Mouse (Mus musculus) effector memory CD4-positive, alpha-beta T cell, adult 5 months (primary cell): Measurements from ENCODE around the gene Zdhhc19. TPM values are rescaled to one million over a fixed set of nuclear protein-coding genes. Genes with fewer than 3 reads are reported as not detected.

Source experiments
- polyA plus RNA-seq: library from polyadenylated mRNA; unstranded; fragments of 100-300 nt; shearing (Covaris generic); gene quantifications from one replicate; pipeline ENCODE4 v1.2.1, GENCODE M21; 2017

Gene Zdhhc19
- polyA plus RNA-seq, result not detected

GRCm38 (mm10) chr16:32495965-32496364 lies at the start of gene Zdhhc19:
Gene Zdhhc19, plus strand, starts transcription at chr16:32496265.

GRCm38 (mm10) chr16:32487234-32488111 lies 8.6 kb upstream of the Zdhhc19 start, which contains the start of gene Slc51a:
Gene Slc51a, minus strand, starts transcription at chr16:32487879.

GRCm38 (mm10) chr16:32608712-32609400 lies 112.8 kb downstream of the Zdhhc19 start, which contains the start of gene Tfrc:
Gene Tfrc, plus strand, starts transcription at chr16:32608920.

Other genes starting within 250 kb of the Zdhhc19 start
- gene Fbxo45, start 249.1 kb upstream of the Zdhhc19 start, polyA plus RNA-seq, result 10.9 TPM
- 10.2 TPM for gene Wdr53, start 249.0 kb upstream of the Zdhhc19 start, polyA plus RNA-seq
- not detected for gene Smco1, start 224.8 kb upstream of the Zdhhc19 start, polyA plus RNA-seq
- gene Rnf168, start 218.8 kb upstream of the Zdhhc19 start, polyA plus RNA-seq, result 21.6 TPM
- 40.2 TPM for gene Ubxn7, start 164.0 kb upstream of the Zdhhc19 start, polyA plus RNA-seq
- not detected for gene Tm4sf19, start 95.8 kb upstream of the Zdhhc19 start, polyA plus RNA-seq
- gene Tctex1d2, start 76.6 kb upstream of the Zdhhc19 start, polyA plus RNA-seq, result 2.8 TPM
- 12.5 TPM for gene Pcyt1a, start 65.3 kb upstream of the Zdhhc19 start, polyA plus RNA-seq
- gene Slc51a, start 8.4 kb upstream of the Zdhhc19 start, polyA plus RNA-seq, result not detected
- gene Tfrc, start 112.7 kb downstream of the Zdhhc19 start, polyA plus RNA-seq, result 51.5 TPM
- 15.0 TPM for gene Tnk2, start 147.6 kb downstream of the Zdhhc19 start, polyA plus RNA-seq
- 0.05 TPM for gene Muc4, start 239.6 kb downstream of the Zdhhc19 start, polyA plus RNA-seq